Mouse (Mus musculus) left cerebral cortex, adult 8-10 months (tissue): ENCODE measurements around the gene Bcl6. TPM values are rescaled to one million over a fixed set of nuclear protein-coding genes. Genes with fewer than 3 reads are reported as not detected.
A peak's percentile ranks its signal among the peaks of the same experiment; 100 is the strongest.

Experiments used
- DNase-seq, 2 experiments: peaks; one replicate each; pipeline ENCODE4 v3.0.0; 2022; ENCODE audit warnings: low spot score in 2 of 2
- total RNA-seq, 4 experiments: library from RNA; stranded (reverse); gene quantifications; 2 replicates each; pipeline ENCODE4 v1.2.4; 2022

The Bcl6 gene
- total RNA-seq, 4 experiments from 2014 or later, result 21.1 to 25.7 (median 24.3) TPM

DNA sequence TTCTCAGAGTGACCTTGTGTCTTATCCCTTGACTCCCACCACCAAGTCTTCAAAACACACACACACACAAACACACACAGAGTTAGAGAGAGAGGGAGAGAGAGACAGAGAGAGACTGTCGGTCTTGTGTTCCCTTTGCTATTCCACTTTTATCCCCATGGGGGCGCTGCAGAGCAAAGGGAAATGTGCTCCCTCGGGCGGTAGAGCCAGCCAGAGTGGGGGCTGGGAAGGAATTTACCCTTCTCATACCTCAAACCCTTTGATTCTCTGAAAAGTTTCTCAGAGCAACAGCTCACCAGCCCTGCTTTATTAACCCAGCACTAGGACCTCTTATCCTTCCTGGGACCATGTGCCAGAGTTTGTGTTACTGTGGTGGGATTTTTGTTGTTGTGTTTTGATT lies 2.5 kb upstream of the Bcl6 start:
- DNase-seq, result peak; percentile 68 to 78

DNA sequence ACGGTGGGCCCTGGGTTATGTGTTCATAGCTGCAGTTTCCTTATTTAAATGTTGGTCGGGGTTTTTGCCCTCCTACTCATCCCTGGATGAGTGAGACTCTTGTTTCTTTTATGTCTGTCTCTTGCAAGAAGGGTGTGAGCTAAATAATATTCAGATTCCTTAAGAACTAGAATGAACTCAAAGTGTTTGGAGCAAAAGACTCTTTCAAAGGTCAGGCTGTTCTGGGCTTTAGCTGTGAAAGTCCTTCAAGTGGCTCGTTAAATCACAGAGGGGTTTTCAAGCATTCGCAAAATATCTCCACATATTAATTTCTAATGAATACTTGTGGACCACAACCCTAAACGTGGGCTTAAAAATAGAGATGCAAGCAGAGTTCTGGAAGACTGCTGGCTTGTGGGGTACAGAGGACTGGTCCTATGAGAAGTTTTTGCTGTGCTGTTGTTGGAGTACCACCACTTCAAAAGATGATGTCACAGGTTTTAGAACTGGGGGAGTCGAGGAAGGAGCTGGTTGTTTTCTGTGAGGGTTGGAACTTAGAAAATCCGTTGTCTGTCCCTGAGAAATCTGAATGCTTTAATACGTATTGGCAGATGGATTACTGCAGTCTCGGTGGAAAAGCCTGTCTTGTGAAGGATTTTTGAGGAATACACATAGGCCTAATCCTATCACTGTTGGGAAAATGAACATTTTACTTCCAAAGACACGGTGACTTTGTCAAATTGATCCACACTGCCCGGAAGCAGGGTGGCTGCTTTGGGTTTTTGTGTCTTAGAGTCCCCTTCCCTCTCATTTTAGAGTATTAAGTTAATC lies 1.7 kb upstream of the Bcl6 start:
- DNase-seq, result no peak

DNA sequence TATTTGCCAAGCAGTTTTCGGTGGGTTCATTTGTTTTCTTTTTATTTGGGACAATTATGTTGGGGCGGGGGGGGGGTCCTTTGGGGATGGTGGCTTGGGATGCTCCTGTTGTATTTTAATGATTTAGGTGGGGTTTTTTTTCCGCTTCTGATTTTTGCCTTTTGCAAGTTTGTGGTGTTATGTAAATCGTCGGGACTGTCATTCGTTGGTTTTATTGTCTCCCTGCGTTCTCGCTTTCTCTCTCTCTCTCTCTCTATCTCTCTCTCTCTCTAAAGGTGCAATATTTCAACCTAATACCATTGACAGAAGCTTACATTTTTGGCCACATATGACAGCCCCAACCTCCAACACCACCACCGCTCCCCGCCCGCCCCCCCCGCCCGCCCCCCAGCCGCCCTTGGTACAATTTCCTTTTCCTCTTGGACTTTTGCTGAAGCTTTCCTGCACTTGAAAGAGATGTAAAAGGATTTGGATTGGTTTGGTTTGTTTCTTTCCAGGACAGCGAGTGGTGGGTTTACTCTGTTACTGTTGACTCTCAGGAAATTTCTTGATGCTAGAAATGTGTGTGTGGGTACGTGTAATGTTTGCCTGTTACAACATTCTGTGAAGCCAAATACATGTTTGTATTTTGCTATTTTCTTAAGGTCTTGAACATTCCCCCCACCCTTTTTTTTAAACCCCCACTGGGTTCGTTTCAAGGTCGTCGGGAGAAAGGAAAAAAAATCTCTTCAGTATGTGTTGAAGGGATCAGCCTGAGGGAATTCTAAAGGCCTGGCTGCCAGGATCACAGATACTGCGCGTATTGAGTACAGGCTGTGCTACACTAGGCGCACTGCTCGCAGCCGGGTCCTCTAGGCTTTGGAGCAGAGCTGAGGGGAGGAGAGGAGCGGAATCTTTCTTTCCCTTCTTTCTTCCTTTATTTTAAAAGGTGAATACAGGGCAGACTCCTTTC lies 833 bp upstream of the Bcl6 start:
- no peak for DNase-seq

GRCm38 (mm10) chr16:23988157-23988465 lies 541 bp downstream of the Bcl6 start:
- no peak for DNase-seq

DNA sequence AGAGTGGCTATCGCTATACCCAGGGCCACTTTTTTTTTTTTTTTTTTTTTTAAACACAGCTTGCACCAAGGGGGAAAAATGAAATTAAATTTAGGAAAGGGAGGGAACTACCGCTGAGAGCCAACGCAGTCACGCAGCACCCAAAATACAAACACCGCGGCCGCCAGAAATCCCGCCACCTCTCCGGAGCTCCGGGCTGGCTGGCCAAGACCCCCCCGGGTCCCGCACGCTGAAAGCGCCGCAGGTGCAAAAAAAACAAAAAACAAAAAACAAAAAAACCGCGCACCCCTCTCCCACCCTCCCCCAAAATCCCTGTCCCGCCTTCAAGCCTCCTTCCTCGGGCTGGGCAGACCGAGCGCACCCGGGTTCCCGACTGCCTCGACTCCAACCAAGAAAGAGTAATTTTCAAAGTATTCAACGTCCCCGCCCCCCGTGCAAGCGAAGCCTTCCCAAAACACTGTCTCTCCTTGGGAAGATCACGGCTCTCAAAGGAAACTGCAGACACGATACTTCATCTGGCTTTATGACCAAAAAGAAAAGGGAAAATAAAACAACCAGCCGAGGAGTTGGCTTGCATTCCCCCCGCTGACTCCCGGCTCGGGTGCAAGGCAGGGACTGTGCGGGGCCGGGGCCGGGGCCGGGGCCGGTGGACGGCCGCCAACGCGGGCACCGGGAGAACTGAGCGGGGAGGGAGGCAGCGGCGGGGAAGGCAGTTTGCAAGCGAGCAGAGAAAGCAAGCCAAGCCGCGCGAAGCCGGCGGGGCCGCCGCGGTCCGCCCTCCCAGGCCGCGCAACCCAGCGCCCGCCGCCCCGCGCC lies 1.1 kb downstream of the Bcl6 start:
- DNase-seq, result no peak

DNA sequence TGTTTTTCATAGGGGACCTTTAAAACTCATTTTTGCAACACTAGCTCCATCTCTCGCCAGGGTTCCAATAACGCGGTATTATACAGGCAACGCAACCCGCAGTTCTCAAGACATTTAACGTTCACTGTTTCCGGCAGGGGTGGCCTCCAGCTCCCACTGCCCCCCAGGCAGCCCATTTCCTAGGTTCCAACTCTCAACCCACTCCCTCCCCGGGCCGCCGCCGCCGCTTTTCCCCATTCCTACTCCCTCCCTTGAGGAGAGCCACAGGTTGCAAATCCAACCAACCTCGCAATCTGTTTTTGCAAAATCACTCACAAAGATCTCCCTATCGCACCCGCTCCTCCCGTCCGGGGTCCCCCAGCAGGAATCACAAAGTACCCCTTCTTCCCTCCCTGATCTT lies 1.8 kb downstream of the Bcl6 start:
- DNase-seq, result no peak

- no peak for DNase-seq
Observed at GRCm38 (mm10) chr16:23986176-23986575, 2.5 kb downstream of the Bcl6 start.

GRCm38 (mm10) chr16:23985467-23985861 lies 3.2 kb downstream of the Bcl6 start:
- DNase-seq, result no peak

- DNase-seq, result no peak
Observed at GRCm38 (mm10) chr16:23984760-23985466, 3.7 kb downstream of the Bcl6 start.

DNA sequence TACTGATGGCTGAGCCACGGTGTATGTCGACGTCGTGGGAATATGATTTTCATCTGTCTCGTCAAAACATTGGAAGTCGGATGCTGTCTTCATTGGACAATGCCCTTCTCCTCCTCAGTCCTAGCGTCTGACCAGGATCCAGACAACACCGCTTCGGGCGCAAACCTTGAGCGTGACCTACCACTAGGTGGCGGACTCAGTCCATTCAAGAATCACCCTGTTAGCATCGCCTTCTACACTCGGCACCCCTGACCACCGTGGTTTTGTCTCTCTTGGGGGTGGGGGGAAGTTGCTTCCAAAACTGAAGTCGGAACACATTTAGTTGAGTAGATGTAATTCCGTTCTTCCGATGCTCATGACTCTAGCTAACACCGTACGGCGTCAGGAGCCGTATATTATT lies 4.5 kb downstream of the Bcl6 start:
- peak; percentile 70 to 86 for DNase-seq

GRCm38 (mm10) chr16:23982891-23983588 lies 5.6 kb downstream of the Bcl6 start:
- no peak for DNase-seq

DNA sequence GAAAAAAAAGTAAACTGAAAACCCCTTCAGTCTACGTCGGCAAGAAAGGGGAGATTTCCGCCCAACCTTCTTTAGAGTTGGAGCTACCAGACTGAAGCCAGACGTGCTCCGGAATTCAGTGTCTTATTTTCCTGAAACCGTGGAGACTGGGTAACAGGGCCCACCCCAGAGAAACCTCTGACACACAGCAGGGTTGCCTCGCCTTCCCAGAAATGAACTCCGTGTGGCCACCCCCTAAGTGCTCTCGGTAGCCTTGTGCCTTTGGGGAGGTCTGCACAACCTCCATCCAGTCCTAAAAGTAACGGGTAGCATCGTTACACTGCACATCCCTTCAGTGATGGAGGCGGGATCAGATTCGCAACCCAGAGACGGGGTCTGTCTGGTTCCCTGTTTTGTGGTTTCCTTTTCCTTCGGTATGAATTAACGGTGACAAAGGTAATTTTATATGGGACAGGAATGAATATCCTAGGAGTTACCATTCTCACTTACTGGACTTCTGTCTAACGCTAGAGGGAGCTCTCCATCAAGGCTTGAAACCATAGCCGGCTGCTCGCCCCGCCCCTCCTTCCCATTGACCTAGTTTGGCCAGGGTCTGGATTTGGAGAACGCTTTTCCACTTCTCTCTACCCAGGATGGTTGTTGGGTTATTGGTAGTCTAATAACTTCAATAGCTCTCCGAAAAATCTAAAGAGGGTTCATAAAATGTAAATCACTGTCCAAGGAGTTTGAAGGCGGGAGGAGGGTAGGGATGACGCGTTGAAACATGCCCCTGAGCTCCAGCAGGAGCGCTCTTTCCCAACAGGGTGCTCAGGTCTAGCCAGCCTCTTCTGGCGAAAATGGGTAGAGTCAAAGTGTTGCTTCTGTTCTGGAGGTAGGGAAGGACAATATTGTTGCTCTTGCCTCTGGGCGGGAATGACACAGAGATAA lies 6.5 kb downstream of the Bcl6 start:
- DNase-seq, result peak in 1 of 2 experiments; percentile 56

- DNase-seq, result no peak
Observed at GRCm38 (mm10) chr16:23980991-23981720, 7.5 kb downstream of the Bcl6 start.

DNA sequence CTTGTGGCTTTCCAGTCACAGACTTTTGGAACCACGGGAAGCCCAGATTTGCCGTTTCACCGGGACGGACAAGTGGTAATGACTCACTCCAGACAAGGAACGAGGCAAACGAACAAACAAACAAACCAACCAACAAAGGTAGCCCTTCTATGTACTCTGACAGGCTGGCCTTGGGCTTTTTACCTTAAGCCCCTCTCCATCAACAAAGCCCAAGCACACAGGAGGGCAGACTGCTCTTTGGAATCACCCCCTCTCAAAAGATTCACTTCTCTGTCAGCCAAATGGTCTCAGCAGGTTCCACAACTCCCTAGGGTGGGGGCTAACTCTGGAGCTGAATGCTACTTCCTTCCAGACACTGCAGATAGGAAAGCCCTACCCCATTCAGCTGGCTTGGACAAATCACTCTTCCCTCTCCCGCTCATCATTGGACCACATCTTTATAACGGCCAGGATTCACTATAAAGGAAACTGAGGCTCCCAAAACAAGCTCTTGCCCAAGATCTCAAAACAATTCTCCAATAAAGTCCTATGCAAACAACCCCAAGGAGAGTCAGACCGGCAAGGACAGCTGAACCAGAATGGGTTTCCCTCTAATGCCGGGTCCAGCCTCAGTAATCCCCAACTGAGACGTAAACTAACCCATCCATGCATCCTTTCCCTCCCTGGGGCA lies 8.3 kb downstream of the Bcl6 start:
- DNase-seq, result no peak

DNA sequence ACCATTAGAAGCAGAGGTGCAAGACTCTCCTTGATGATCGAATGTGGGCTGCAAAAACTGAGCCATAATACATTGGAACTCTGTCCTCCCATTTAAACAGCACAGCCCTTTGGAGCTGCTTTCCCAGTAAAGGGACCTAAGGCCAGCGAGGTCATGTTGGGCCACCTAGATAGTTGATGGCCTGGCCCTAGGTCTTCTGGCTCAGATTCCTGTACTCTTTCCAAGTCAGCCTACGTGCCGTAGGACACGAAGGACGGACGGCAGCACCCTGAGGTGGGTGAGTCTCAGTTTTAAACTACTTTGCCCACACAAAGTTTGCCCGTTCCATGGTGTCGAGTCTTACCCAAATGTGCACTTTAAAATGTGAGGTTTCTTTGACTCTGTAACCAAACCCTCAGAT lies 9.2 kb downstream of the Bcl6 start:
- no peak for DNase-seq

DNA sequence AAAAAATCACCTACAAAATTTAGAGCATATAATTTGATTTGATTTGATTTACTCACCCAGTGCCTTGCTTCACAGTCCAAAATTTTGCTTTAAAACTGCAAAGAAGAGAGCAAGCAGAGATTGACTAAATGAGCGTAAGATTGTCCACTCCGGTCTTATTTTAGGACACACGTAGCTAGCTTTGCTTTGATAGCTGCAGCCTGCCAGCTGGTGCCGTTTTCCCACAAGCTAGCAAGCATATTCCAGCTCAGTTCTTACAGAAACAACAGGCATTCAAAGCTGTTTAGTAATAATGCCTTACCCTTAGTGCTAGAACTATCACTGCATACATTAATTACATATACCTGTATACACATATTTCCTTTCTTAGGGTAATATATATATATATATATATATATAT lies 10.2 kb downstream of the Bcl6 start:
- no peak for DNase-seq

DNA sequence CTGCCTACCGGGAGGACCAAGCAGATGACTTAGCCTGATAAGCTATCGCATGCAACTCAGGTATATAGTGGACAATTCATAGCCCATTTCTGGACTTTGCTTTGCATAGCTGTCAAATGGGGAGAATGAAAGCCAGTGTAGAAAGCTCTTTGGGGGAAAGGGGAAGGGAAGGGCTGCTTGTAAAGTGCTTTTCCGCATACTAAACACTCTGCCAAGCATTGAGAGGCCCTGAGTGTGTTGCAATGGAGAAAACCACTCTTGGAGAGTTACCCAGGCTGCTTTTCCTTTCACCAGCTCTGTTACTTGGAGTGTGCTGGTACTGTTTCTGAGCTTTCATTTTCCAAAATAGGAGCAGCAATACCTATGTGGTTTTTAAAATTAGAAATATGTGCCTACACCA lies 10.9 kb downstream of the Bcl6 start:
- no peak for DNase-seq

GRCm38 (mm10) chr16:23976196-23976595 lies 12.5 kb downstream of the Bcl6 start:
- no peak for DNase-seq
